36 mouse cellular contexts compared by ENCODE assay signal in genomic region chr5:21910726-21911125, GRCm38 (mm10). TPM values are rescaled to one million over a fixed set of nuclear protein-coding genes. Genes with fewer than 3 reads are reported as not detected.
"Had no signal": no experiment of that assay in that cellular context is flagged by ENCODE, and none has a peak within 500 bp of the region (broad histone marks: within the 10 kb centered on the region; RNA-seq: fewer than 3 reads in every experiment).

No protein-coding gene starts in this region.

- H3K9ac ChIP-seq: limb, embryonic 12.5 days; limb, embryonic 13.5 days; limb, embryonic 15.5 days; liver, embryonic 12.5 days; liver, embryonic 13.5 days; liver, embryonic 14.5 days; liver, embryonic 15.5 days; liver, postnatal 0 days; lung, embryonic 14.5 days; lung, embryonic 15.5 days; midbrain, embryonic 12.5 days; midbrain, embryonic 13.5 days; midbrain, embryonic 15.5 days had no signal

- DNase-seq: left cerebral cortex, postnatal 4 days; liver; liver, embryonic 13.5 days; liver, postnatal 0 days; lung, adult 18-20 months; lung, adult 2 months; lung, embryonic 14.5 days; lung, postnatal 10 days; lung, postnatal 14 days; lung, postnatal 36 days; lung, postnatal 4 days; midbrain, embryonic 14.5 days had no signal

- H3K4me1 ChIP-seq: limb, embryonic 12.5 days; limb, embryonic 13.5 days; limb, embryonic 15.5 days; liver, embryonic 12.5 days; liver, embryonic 13.5 days; liver, embryonic 15.5 days; lung, embryonic 15.5 days; megakaryocyte, embryonic 14.5 days; midbrain, embryonic 10.5 days; midbrain, embryonic 12.5 days; midbrain, embryonic 13.5 days; midbrain, embryonic 15.5 days had no signal

- H3K4me3 ChIP-seq: left cerebral cortex, adult 2 months; limb, embryonic 10.5 days; limb, embryonic 12.5 days; limb, embryonic 13.5 days; limb, embryonic 15.5 days; liver, embryonic 12.5 days; liver, embryonic 13.5 days; liver, embryonic 15.5 days; lung, embryonic 15.5 days; megakaryocyte, embryonic 14.5 days; midbrain, embryonic 10.5 days; midbrain, embryonic 12.5 days; midbrain, embryonic 13.5 days; midbrain, embryonic 15.5 days; myocyte had no signal

- H3K27ac ChIP-seq: left cerebral cortex, adult 2 months; limb, embryonic 10.5 days; limb, embryonic 12.5 days; limb, embryonic 13.5 days; limb, embryonic 15.5 days; liver, embryonic 12.5 days; liver, embryonic 13.5 days; liver, embryonic 14.5 days; liver, embryonic 15.5 days; lung, embryonic 15.5 days; macrophage; midbrain, embryonic 10.5 days; midbrain, embryonic 12.5 days; midbrain, embryonic 13.5 days; midbrain, embryonic 15.5 days had no signal

- H3K36me3 ChIP-seq: limb, embryonic 10.5 days; limb, embryonic 12.5 days; limb, embryonic 13.5 days; limb, embryonic 15.5 days; liver, embryonic 15.5 days; lung, embryonic 15.5 days; midbrain, embryonic 10.5 days; midbrain, embryonic 12.5 days; midbrain, embryonic 13.5 days; midbrain, embryonic 15.5 days had no signal

- H3K27me3 ChIP-seq: limb, embryonic 12.5 days; limb, embryonic 13.5 days; limb, embryonic 15.5 days; liver, embryonic 12.5 days; liver, embryonic 13.5 days; liver, embryonic 15.5 days; lung, embryonic 15.5 days; megakaryocyte, embryonic 14.5 days; midbrain, embryonic 12.5 days; midbrain, embryonic 13.5 days; midbrain, embryonic 15.5 days had no signal

RNA-seq across cellular contexts. Expression of gene Slc26a5, which starts 45.3 kb away (rescaled TPM):
- total RNA-seq: liver, adult 2 months; megakaryocyte progenitor cell, adult 5-6 weeks; megakaryocyte, adult 5-6 weeks; megakaryocyte-erythroid progenitor cell, adult 5-6 weeks; monocyte, adult 5-6 weeks had no signal
- polyA plus RNA-seq: limb, embryonic 13.5 days; limb, embryonic 15.5 days; liver, adult 2 months; liver, embryonic 11.5 days; liver, embryonic 12.5 days; liver, embryonic 13.5 days; liver, embryonic 14.5 days; liver, embryonic 15.5 days; liver, embryonic 16.5 days; liver, postnatal 0 days; lung, adult 2 months; lung, embryonic 15.5 days; lung, postnatal 0 days; macrophage; myocyte had no signal
